Mouse (Mus musculus) forebrain, embryonic 16.5 days (tissue): ENCODE results near the gene Slc15a1. TPM values are rescaled to one million over a fixed set of nuclear protein-coding genes. Genes with fewer than 3 reads are reported as not detected.
"Not testable (repeated sequence)": the region's sequence is repeated elsewhere in the genome, so short reads cannot be mapped to it uniquely, and the experiment has no call there.

Experiments
- ATAC-seq: fragments of 200-750 bp; cut with Nextera tagmentation; 2 replicates; pipeline ENCODE4 v1.8.0; 2017; ENCODE audit warnings: mild to moderate bottlenecking, moderate library complexity
- H3K27ac ChIP-seq: fragments of 300-500 bp; sonication (generic); 2 replicates; pipeline ENCODE4 v1.5.1; 2014; ENCODE audit warnings: low read length, control low read depth
- H3K27me3 ChIP-seq: fragments of 300-500 bp; sonication (generic); replicated peaks from 2 replicates; pipeline ENCODE4 v1.6.1; 2014; ENCODE audit warnings: low read length; ENCODE audit not compliant: control insufficient read depth, insufficient read depth
- H3K36me3 ChIP-seq: fragments of 300-500 bp; sonication (generic); 2 replicates; pipeline ENCODE4 v1.6.1; 2014; ENCODE audit not compliant: control insufficient read depth, insufficient read depth
- H3K4me1 ChIP-seq: fragments of 300-500 bp; sonication (generic); replicated peaks from 2 replicates; pipeline ENCODE4 v1.6.1; 2014; ENCODE audit warnings: low read length; ENCODE audit not compliant: control insufficient read depth, insufficient read depth
- H3K4me2 ChIP-seq: fragments of 300-500 bp; sonication (generic); 2 replicates; pipeline ENCODE4 v1.6.1; 2014; ENCODE audit warnings: mild to moderate bottlenecking, low read length, control low read depth
- H3K4me3 ChIP-seq: fragments of 300-500 bp; sonication (generic); replicated peaks from 2 replicates; pipeline ENCODE4 v1.5.1; 2014; ENCODE audit warnings: mild to moderate bottlenecking, low read length, control low read depth
- H3K9ac ChIP-seq: fragments of 300-500 bp; sonication (generic); replicated peaks from 2 replicates; pipeline ENCODE4 v1.6.1; 2014; ENCODE audit warnings: low read depth, low read length, control low read depth
- H3K9me3 ChIP-seq: fragments of 300-500 bp; sonication (generic); 2 replicates; pipeline ENCODE4 v1.6.1; 2016; ENCODE audit warnings: low read length; ENCODE audit not compliant: control insufficient read depth
- WGBS: fragments of 180-500 bp; shearing (Covaris S2); extraction: QIAGEN DNeasy Blood & Tissue Kit; methylation state at CpG from one replicate; pipeline ENCODE4 v1.1.7; 2014; 5-methylcytosine and 5-hydroxymethylcytosine counted together
- polyA plus RNA-seq: library from polyadenylated mRNA; unstranded; fragments of >200 nt; fragmentation: Nextera tagmentation; extraction: Ambion mirVana; gene quantifications from 2 replicates; pipeline ENCODE4 v1.2.1, GENCODE M21; 2015

Gene Slc15a1
- polyA plus RNA-seq, 1 experiment from 2014 or later: not detected

- H3K9ac ChIP-seq, H3K9me3 ChIP-seq, H3K4me3 ChIP-seq, ATAC-seq, H3K36me3 ChIP-seq, H3K4me1 ChIP-seq, H3K27me3 ChIP-seq, H3K27ac ChIP-seq, H3K4me2 ChIP-seq: not testable (repeated sequence)
- WGBS: 100% methylated on average over 1 of the region's 1 CpGs
These were observed 91.3 kb downstream of the Slc15a1 start for GRCm38 (mm10) chr14:121413726-121414125.

Other genes starting within 250 kb of the Slc15a1 start
- gene Stk24, start 125.2 kb downstream of the Slc15a1 start, polyA plus RNA-seq: 20.5 and 23.4 TPM in 2 replicates